Mouse (Mus musculus) bone marrow macrophage, adult 2 months (primary cell): ENCODE results near the gene Krtcap2.

ENCODE experiments used
- CTCF ChIP-seq: IDR thresholded peaks from 2 replicates; pipeline ENCODE4 v1.5.1; 2012; ENCODE audit warnings: low read depth, mild to moderate bottlenecking, low read length, moderate library complexity
- POLR2A ChIP-seq: IDR thresholded peaks from 2 replicates; pipeline ENCODE4 v1.6.1; 2012; ENCODE audit warnings: mild to moderate bottlenecking, low read depth, low read length, borderline replicate concordance

DNA sequence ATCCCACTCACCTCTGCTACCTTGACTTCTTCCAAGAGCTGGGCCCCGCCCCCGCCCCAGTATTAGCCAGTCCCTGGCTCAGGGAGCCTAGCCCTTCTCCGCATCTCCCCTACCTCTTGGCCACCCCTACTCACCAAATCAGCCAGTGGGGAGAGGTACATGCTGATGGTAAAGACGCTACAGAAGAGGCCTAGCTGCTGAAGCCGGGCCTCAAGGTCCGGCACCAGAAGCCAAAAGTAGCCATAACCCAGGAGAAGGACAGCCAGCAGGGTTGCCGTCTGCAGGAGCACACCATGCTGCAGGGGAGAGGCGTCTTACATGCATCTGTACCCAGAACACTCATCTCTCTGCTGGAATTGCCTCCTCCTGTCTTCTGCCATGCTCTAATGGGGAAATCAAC lies 23.1 kb downstream of the Krtcap2 start:
- no peak for TF ChIP-seq CTCF
- no peak for TF ChIP-seq POLR2A
